Mouse (Mus musculus): ENCODE measurements around the gene Sbno1. TPM values are rescaled to one million over a fixed set of nuclear protein-coding genes. Genes with fewer than 3 reads are reported as not detected.
A peak's percentile ranks its signal among the peaks of the same experiment; 100 is the strongest.

Sbno1 gene
- polyA plus RNA-seq (2015; fragmentation: Nextera tagmentation; extraction: Ambion mirVana), result 34.5 and 36.2 TPM in 2 replicates

GRCm38 (mm10) chr5:124425412-124426259 lies at the start of gene Sbno1:
Gene Sbno1, minus strand, starts transcription at chr5:124426001.
- under 1% methylated on average over 64 of the region's 81 CpGs for WGBS (ENCODE audit: insufficient replicate concordance)

GRCm38 (mm10) chr5:124470591-124471171 lies 44.9 kb upstream of the Sbno1 start:
- no peaks in the 10 kb centered on the region for H3K27me3 ChIP-seq (ENCODE audit: control insufficient read depth, insufficient read depth, low read depth, low read length)
- H3K4me3 ChIP-seq (ENCODE audit: low read depth, low read length), result no peak overlapping the region
- H3K4me1 ChIP-seq (ENCODE audit: control insufficient read depth, low read depth, low read length), result no peaks in the 10 kb centered on the region; the same call in 1 of the 2 replicates
- ATAC-seq (ENCODE audit: low read depth), result no peak
- H3K27ac ChIP-seq (ENCODE audit: low read length), result no peak overlapping the region
- H3K9ac ChIP-seq (ENCODE audit: low read depth, low read length), result no peak overlapping the region
- no peaks in the 10 kb centered on the region for H3K9me3 ChIP-seq (replicated peaks; ENCODE audit: control insufficient read depth, low read length)
- H3K4me2 ChIP-seq (ENCODE audit: low read depth, low read length), result no peak overlapping the region
- H3K36me3 ChIP-seq (ENCODE audit: control insufficient read depth, insufficient read depth), result peaks cover 3% of the 10 kb centered on the region; the same call in 1 of the 2 replicates
- WGBS (ENCODE audit: insufficient replicate concordance), result 66% methylated on average over 6 of the region's 6 CpGs

More at GRCm38 (mm10) chr5:124425412-124426259, at the start of gene Sbno1:
- Histone ChIP-seq H3K9ac (ENCODE audit: low read depth, low read length) (peak within 1 kb of the TSS; percentile 99), H3K27ac (ENCODE audit: low read length) (peak within 1 kb of the TSS; percentile 93), H3K9me3 (replicated peaks; ENCODE audit: control insufficient read depth, low read length) (no peaks in the 10 kb centered on the region), H3K4me3 (ENCODE audit: low read depth, low read length) (peak within 1 kb of the TSS; percentile 98), H3K27me3 (ENCODE audit: control insufficient read depth, insufficient read depth, low read depth, low read length) (no peaks in the 10 kb centered on the region), H3K36me3 (ENCODE audit: control insufficient read depth, insufficient read depth) (no peaks in the 10 kb centered on the region), H3K4me1 (ENCODE audit: control insufficient read depth, low read depth, low read length) (peaks cover 17% of the 10 kb centered on the region), H3K4me2 (ENCODE audit: low read depth, low read length) (peak within 1 kb of the TSS; percentile 72)
- ATAC-seq (ENCODE audit: low read depth), result peak; percentile 92

- no peaks in the 10 kb centered on the region for H3K4me1 ChIP-seq (ENCODE audit: control insufficient read depth, low read depth, low read length)
- no peak overlapping the region for H3K4me2 ChIP-seq (ENCODE audit: low read depth, low read length)
- no peak overlapping the region for H3K9ac ChIP-seq (ENCODE audit: low read depth, low read length)
- H3K36me3 ChIP-seq (ENCODE audit: control insufficient read depth, insufficient read depth), result peaks cover 3% of the 10 kb centered on the region
- 81% methylated on average over 6 of the region's 6 CpGs for WGBS (ENCODE audit: insufficient replicate concordance)
- ATAC-seq (ENCODE audit: low read depth), result no peak
- H3K4me3 ChIP-seq (ENCODE audit: low read depth, low read length), result no peak overlapping the region
- H3K9me3 ChIP-seq (replicated peaks; ENCODE audit: control insufficient read depth, low read length), result no peaks in the 10 kb centered on the region
- H3K27me3 ChIP-seq (ENCODE audit: control insufficient read depth, insufficient read depth, low read depth, low read length), result no peaks in the 10 kb centered on the region
- no peak overlapping the region for H3K27ac ChIP-seq (ENCODE audit: low read length)
These were observed 43.7 kb upstream of the Sbno1 start for GRCm38 (mm10) chr5:124469486-124469885.

- Histone ChIP-seq H3K9ac (ENCODE audit: low read depth, low read length) (no peak overlapping the region), H3K27me3 (ENCODE audit: control insufficient read depth, insufficient read depth, low read depth, low read length) (no peaks in the 10 kb centered on the region), H3K36me3 (ENCODE audit: control insufficient read depth, insufficient read depth) (peaks cover 3% of the 10 kb centered on the region), H3K27ac (ENCODE audit: low read length) (no peak overlapping the region), H3K9me3 (replicated peaks; ENCODE audit: control insufficient read depth, low read length) (no peaks in the 10 kb centered on the region), H3K4me2 (ENCODE audit: low read depth, low read length) (no peak overlapping the region), H3K4me1 (ENCODE audit: control insufficient read depth, low read depth, low read length) (no peaks in the 10 kb centered on the region), H3K4me3 (ENCODE audit: low read depth, low read length) (no peak overlapping the region)
- no peak for ATAC-seq (ENCODE audit: low read depth)
- WGBS (ENCODE audit: insufficient replicate concordance), result 78% methylated on average over 7 of the region's 7 CpGs
These were observed 42.6 kb upstream of the Sbno1 start for GRCm38 (mm10) chr5:124468365-124468764.

- Histone ChIP-seq H3K4me1 (ENCODE audit: control insufficient read depth, low read depth, low read length) (no peaks in the 10 kb centered on the region), H3K4me2 (ENCODE audit: low read depth, low read length) (no peak overlapping the region), H3K4me3 (ENCODE audit: low read depth, low read length) (no peak overlapping the region), H3K9me3 (replicated peaks; ENCODE audit: control insufficient read depth, low read length) (no peaks in the 10 kb centered on the region), H3K27me3 (ENCODE audit: control insufficient read depth, insufficient read depth, low read depth, low read length) (no peaks in the 10 kb centered on the region), H3K36me3 (ENCODE audit: control insufficient read depth, insufficient read depth) (peaks cover 4% of the 10 kb centered on the region), H3K27ac (ENCODE audit: low read length) (no peak overlapping the region), H3K9ac (ENCODE audit: low read depth, low read length) (no peak overlapping the region)
- 61% methylated on average over 1 of the region's 1 CpGs for WGBS (ENCODE audit: insufficient replicate concordance)
- no peak for ATAC-seq (ENCODE audit: low read depth)
These were observed 42.0 kb upstream of the Sbno1 start for GRCm38 (mm10) chr5:124467766-124468165.

GRCm38 (mm10) chr5:124464905-124465304 lies 39.1 kb upstream of the Sbno1 start:
- no peak for ATAC-seq (ENCODE audit: low read depth)

GRCm38 (mm10) chr5:124463462-124463861 lies 37.7 kb upstream of the Sbno1 start:
- no peak overlapping the region for H3K9ac ChIP-seq (ENCODE audit: low read depth, low read length)
- 89% methylated on average over 5 of the region's 5 CpGs for WGBS (ENCODE audit: insufficient replicate concordance)
- H3K4me3 ChIP-seq (ENCODE audit: low read depth, low read length), result no peak overlapping the region
- ATAC-seq (ENCODE audit: low read depth), result no peak
- no peak overlapping the region for H3K4me2 ChIP-seq (ENCODE audit: low read depth, low read length)
- H3K36me3 ChIP-seq (ENCODE audit: control insufficient read depth, insufficient read depth), result peaks cover 35% of the 10 kb centered on the region
- no peaks in the 10 kb centered on the region for H3K27me3 ChIP-seq (ENCODE audit: control insufficient read depth, insufficient read depth, low read depth, low read length)
- no peak overlapping the region for H3K27ac ChIP-seq (ENCODE audit: low read length)
- H3K4me1 ChIP-seq (ENCODE audit: control insufficient read depth, low read depth, low read length), result no peaks in the 10 kb centered on the region
- no peaks in the 10 kb centered on the region for H3K9me3 ChIP-seq (replicated peaks; ENCODE audit: control insufficient read depth, low read length)

More at GRCm38 (mm10) chr5:124464905-124465304, 39.1 kb upstream of the Sbno1 start:
- no peak overlapping the region for H3K4me2 ChIP-seq (ENCODE audit: low read depth, low read length)
- no peaks in the 10 kb centered on the region for H3K27me3 ChIP-seq (ENCODE audit: control insufficient read depth, insufficient read depth, low read depth, low read length)
- no peaks in the 10 kb centered on the region for H3K4me1 ChIP-seq (ENCODE audit: control insufficient read depth, low read depth, low read length)
- H3K27ac ChIP-seq (ENCODE audit: low read length), result no peak overlapping the region
- H3K9ac ChIP-seq (ENCODE audit: low read depth, low read length), result no peak overlapping the region
- no peak overlapping the region for H3K4me3 ChIP-seq (ENCODE audit: low read depth, low read length)
- no peaks in the 10 kb centered on the region for H3K9me3 ChIP-seq (replicated peaks; ENCODE audit: control insufficient read depth, low read length)
- peaks cover 21% of the 10 kb centered on the region for H3K36me3 ChIP-seq (ENCODE audit: control insufficient read depth, insufficient read depth)

GRCm38 (mm10) chr5:124462297-124463025 lies 36.7 kb upstream of the Sbno1 start:
- WGBS (ENCODE audit: insufficient replicate concordance), result 87% methylated on average over 8 of the region's 8 CpGs
- Histone ChIP-seq H3K4me1 (ENCODE audit: control insufficient read depth, low read depth, low read length) (no peaks in the 10 kb centered on the region), H3K4me2 (ENCODE audit: low read depth, low read length) (no peak overlapping the region), H3K9ac (ENCODE audit: low read depth, low read length) (no peak overlapping the region), H3K27me3 (ENCODE audit: control insufficient read depth, insufficient read depth, low read depth, low read length) (no peaks in the 10 kb centered on the region), H3K4me3 (ENCODE audit: low read depth, low read length) (no peak overlapping the region), H3K27ac (ENCODE audit: low read length) (no peak overlapping the region), H3K9me3 (replicated peaks; ENCODE audit: control insufficient read depth, low read length) (no peaks in the 10 kb centered on the region), H3K36me3 (ENCODE audit: control insufficient read depth, insufficient read depth) (peaks cover 45% of the 10 kb centered on the region)
- ATAC-seq (ENCODE audit: low read depth), result no peak

All from liver, embryonic 16.5 days (tissue).